Mouse (Mus musculus) left cerebral cortex, adult 2 months (tissue): ENCODE measurements around the gene H3f3a. TPM values are rescaled to one million over a fixed set of nuclear protein-coding genes. Genes with fewer than 3 reads are reported as not detected.

Source experiments
- DNase-seq, 2 experiments: peaks; one replicate each; pipeline ENCODE4 v3.0.0; 2021 to 2022; ENCODE audit warnings: low spot score in 2 of 2, mixed read lengths in 1 of 2; ENCODE audit errors: extremely low spot score in 1 of 2
- H3K27ac ChIP-seq: fragments of 200-600 bp; 2 replicates; pipeline ENCODE4 v1.8.1; 2022
- H3K4me3 ChIP-seq: fragments of 200-600 bp; 2 replicates; pipeline ENCODE4 v1.8.1; 2022
- CTCF ChIP-seq: fragments of 200-600 bp; IDR thresholded peaks from 2 replicates; pipeline ENCODE4 v1.8.1; 2022; ENCODE audit warnings: antibody characterized with exemption, mild to moderate bottlenecking, moderate library complexity
- intact Hi-C: fragments of 180-260 bp; cut with DNase I; formaldehyde crosslinking; loops from one replicate; pipeline ENCODE4 v1.15.1; 2025
- total RNA-seq, 2 experiments: library from RNA; stranded (reverse); gene quantifications; 2 replicates each; pipeline ENCODE4 v1.2.3; 2021

The H3f3a gene
- total RNA-seq, 2 experiments from 2014 or later = 261 to 262 TPM

- no peak for DNase-seq
- Histone ChIP-seq H3K4me3 (no peak overlapping the region), H3K27ac (no peak overlapping the region)
- no peak for TF ChIP-seq CTCF
- intact Hi-C loops = no loop called here
Observed at GRCm38 (mm10) chr1:180798660-180799059, 15.1 kb downstream of the H3f3a start.

GRCm38 (mm10) chr1:180794170-180794569, 19.6 kb downstream of the H3f3a start:
- Histone ChIP-seq H3K27ac (no peak overlapping the region), H3K4me3 (peak overlapping the region; percentile 38)
- no peak for DNase-seq
- TF ChIP-seq CTCF = no peak; the same call in 1 of the 2 replicates
- intact Hi-C loops = no loop called here

- no peak for DNase-seq
- H3K27ac ChIP-seq = no peak overlapping the region
- TF ChIP-seq CTCF = no peak
- intact Hi-C loops = no loop called here
- H3K4me3 ChIP-seq = peak overlapping the region; percentile 38
Observed at GRCm38 (mm10) chr1:180793445-180794117, 20.2 kb downstream of the H3f3a start.

DNA sequence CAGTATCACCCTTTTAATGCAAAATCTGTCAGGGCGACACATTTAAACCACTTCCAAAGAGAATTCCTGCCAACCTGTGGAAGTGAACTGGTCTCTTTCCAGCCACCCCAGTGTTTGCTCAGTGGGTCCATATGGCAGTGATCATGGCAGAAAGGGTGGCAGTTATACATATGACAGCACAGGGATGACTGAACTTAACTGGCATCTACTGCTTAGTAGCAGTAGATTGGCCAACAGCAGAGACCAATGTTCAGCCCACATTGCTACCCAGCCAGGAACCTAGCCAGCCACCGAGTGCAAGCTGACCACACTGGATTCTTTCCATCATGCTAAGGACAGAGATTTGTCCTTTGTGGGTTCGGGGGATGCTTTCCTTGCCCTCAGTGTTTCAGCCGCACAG, 20.9 kb downstream of the H3f3a start:
- intact Hi-C loops = no loop called here
- Histone ChIP-seq H3K4me3 (no peak overlapping the region), H3K27ac (no peak overlapping the region)
- no peak for DNase-seq
- no peak for TF ChIP-seq CTCF

DNA sequence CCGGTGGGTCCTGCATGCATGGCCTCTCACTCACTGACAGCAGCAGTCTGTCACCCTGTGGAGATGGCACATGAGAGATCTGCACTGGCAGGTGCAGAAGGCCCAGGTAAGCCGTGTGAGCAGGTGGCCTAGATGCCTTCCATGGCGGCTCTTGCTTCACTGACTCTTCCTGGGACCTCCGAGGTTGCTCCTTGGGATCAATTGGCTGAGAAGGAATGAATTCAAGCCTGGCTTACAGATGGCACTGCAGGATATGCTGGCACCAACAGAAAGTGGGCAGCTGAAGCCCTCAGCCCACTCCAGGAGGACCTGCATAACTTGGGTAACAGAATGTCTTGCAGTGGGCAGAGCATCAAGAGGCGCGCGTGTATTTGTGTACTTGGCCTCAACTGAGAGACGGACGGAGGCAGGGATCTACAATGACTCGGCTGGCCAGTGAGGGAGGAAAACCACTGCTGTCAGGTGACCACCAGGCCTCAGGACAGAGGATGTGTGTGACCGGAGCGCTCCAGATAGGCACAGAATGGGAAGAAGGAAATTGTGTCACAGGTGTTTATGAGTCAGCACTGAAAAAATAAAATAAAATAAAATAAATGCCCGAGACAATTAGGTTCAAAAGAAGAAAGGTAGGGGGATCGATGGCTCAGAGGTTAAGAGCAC, 21.8 kb downstream of the H3f3a start:
- Histone ChIP-seq H3K27ac (no peak overlapping the region), H3K4me3 (no peak overlapping the region)
- no peak for DNase-seq
- intact Hi-C loops = no loop called here
- no peak for TF ChIP-seq CTCF

GRCm38 (mm10) chr1:180783580-180783928, 30.2 kb downstream of the H3f3a start:
- TF ChIP-seq CTCF = no peak
- no peak overlapping the region for H3K4me3 ChIP-seq
- H3K27ac ChIP-seq = no peak overlapping the region
- intact Hi-C loops = no loop called here
- no peak for DNase-seq

DNA sequence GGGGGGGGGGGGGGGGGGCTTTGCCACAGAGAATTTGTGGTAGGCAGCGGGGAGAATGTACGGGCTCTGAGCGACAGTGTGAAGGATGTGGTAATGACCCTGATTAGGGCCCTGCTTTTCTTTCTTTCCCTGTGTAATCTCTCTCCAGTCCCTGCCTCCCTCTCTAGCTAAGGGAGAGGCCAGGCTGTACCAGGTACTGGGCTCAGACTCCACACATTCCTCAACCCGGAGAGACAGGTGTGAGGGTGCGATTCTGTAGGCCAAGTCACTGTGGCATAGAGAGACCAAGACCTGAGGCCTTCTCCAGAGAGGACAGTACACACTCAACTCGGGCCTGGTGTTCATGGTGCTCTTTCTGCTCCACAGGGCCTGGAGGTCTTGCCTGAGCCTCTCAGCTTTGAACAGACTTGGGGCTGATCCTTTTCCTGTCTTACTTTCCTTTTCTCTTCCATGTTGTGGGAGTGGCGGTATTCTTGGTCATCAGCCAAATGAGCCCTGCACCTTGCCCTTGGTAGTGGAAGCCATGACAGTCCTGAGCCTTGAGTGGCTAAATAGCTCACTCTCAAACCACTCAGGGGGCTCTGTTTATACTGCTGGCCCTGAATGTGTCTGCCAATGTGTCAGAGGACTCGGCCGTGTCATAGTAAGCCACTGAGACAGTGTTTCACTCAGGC, 30.7 kb downstream of the H3f3a start:
- Histone ChIP-seq H3K4me3 (no peak overlapping the region), H3K27ac (no peak overlapping the region)
- TF ChIP-seq CTCF = no peak
- no peak for DNase-seq
- intact Hi-C loops = no loop called here

- intact Hi-C loops = no loop called here
- DNase-seq = no peak
- no peak for TF ChIP-seq CTCF
- Histone ChIP-seq H3K4me3 (no peak overlapping the region), H3K27ac (no peak overlapping the region)
Observed at GRCm38 (mm10) chr1:180781250-180781649, 32.5 kb downstream of the H3f3a start.

DNA sequence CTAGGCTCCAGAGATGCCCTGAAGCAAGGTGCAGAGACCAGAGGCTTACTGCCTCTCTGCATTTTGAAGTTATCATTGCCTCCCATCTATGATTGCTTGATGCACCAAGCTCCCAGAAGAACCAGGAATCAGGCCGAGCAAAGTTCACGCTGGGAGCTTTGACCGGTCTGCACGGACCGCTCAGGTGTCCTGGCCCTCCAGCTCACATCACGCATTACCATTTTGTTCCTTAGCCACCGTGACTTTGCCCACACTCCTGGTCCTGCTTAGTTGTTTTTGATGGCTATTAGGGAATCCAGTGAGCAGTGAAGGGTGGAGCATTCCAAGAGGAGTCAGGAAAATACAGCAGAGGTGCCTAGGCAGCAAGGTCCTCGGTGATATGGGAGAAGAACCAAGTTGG, 33.5 kb downstream of the H3f3a start:
- Histone ChIP-seq H3K27ac (no peak overlapping the region), H3K4me3 (no peak overlapping the region)
- no peak for TF ChIP-seq CTCF
- intact Hi-C loops = no loop called here
- DNase-seq = no peak

DNA sequence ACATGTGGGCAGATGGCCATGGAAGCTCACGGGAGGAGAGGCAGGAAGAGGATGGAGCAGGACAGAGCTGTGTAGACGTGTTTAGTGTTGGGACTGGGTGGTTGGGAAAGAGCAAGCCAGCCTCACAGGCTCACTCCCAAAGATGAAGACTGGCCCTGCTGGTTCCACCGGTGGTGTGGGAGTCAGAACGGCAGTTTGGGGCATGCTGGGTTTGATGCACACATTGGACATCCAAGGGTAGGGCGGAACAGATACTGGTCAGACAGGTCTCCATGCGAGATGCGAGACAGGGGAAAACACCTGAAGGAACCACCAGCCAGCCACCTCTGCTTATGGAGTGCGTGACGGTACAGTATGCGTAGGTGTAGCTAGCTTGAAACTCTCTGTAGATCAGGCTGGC, 34.8 kb downstream of the H3f3a start:
- DNase-seq = no peak
- Histone ChIP-seq H3K27ac (no peak overlapping the region), H3K4me3 (no peak overlapping the region)
- TF ChIP-seq CTCF = no peak
- intact Hi-C loops = no loop called here

GRCm38 (mm10) chr1:180778403-180778754, 35.4 kb downstream of the H3f3a start:
- peak overlapping the region; percentile 90 for H3K4me3 ChIP-seq
- no peak; the same call in 1 of the 2 replicates for TF ChIP-seq CTCF
- intact Hi-C loops = no loop called here
- no peak for DNase-seq
- H3K27ac ChIP-seq = peak overlapping the region; percentile 96

DNA sequence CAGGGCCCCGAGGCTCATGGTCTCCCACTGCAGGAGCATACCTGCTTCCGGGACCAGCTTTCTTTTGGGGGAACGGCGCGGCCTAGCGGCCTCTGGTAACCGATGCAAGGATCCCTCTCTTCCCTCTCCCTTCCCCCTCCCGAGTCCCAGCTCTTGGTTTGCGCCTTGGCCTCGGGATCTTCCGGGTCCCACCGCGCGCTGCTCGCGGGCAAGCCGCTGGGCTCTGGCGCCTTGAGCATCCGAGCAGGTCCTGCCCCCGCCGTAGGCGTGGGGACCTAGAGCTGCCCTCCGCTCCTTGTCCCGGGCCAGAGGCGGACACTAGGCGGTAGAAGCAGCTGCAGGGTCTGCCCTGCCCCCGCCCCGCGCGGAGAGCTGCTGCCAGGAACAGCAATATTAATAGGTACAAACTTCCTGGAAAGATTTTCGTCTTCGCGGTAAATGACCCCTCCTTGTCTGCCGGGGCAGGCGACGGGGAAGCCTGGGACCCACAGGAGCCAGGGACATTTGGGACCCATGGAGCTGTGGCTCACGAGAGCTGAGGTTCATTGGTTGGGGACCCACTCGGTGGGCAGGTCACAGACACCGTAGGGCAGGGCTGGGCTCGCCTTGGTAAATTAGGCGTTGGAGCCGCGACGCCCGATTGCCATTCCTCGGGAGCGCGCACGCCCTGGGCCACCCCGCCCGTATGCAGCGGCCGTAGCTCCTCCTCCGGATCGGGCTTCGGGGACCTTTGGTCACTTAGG, 35.9 kb downstream of the H3f3a start:
- TF ChIP-seq CTCF = peak; percentile 63
- peak; percentile 65 to 79 for DNase-seq
- intact Hi-C loops = loop anchor here (2.0 kb wide), 1 partner anchor 35 kb away; the partner anchor contains the start of gene H3f3a
- Histone ChIP-seq H3K27ac (peak overlapping the region; percentile 96), H3K4me3 (peak overlapping the region; percentile 90)
